ENCODE assay signal across 9 mouse cellular contexts in genomic region chr12:63380681-63381080, GRCm38 (mm10).
"Had no signal": no experiment of that assay in that cellular context is flagged by ENCODE, and none has a peak within 500 bp of the region (broad histone marks: within the 10 kb centered on the region; RNA-seq: fewer than 3 reads in every experiment).

No protein-coding gene starts in this region.

- H3K9me3 ChIP-seq: limb, embryonic 13.5 days; midbrain, embryonic 13.5 days had no signal

- H3K27ac ChIP-seq: limb, embryonic 13.5 days; liver, embryonic 14.5 days; midbrain, embryonic 13.5 days had no signal

- H3K4me1 ChIP-seq: limb, embryonic 13.5 days; midbrain, embryonic 13.5 days had no signal

- H3K9ac ChIP-seq: limb, embryonic 13.5 days; liver, embryonic 14.5 days; midbrain, embryonic 13.5 days had no signal

- H3K4me3 ChIP-seq: limb, embryonic 13.5 days; midbrain, embryonic 13.5 days had no signal

- H3K36me3 ChIP-seq: limb, embryonic 13.5 days; midbrain, embryonic 13.5 days had no signal

- DNase-seq: kidney, postnatal 14 days; left cerebral cortex, postnatal 4 days; lung, adult 18-20 months; right cerebral cortex, adult 18-20 months; right cerebral cortex, postnatal 25 days; thymus, postnatal 4 days had no signal

- H3K27me3 ChIP-seq: limb, embryonic 13.5 days; midbrain, embryonic 13.5 days had no signal

- H3K4me2 ChIP-seq: limb, embryonic 13.5 days; midbrain, embryonic 13.5 days had no signal

- ATAC-seq: midbrain, embryonic 13.5 days had no signal
